Mouse (Mus musculus) 3134 (cell line): Measurements from ENCODE around the gene Themis2.
"Not testable (repeated sequence)": the region's sequence is repeated elsewhere in the genome, so short reads cannot be mapped to it uniquely, and the experiment has no call there.

ENCODE experiments used
- DNase-seq: peaks from one replicate; pipeline ENCODE4 v3.0.0-alpha.2; 2011; ENCODE audit warnings: low spot score; ENCODE audit not compliant: insufficient read length; ENCODE audit errors: extremely low read depth

Gene Themis2

GRCm38 (mm10) chr4:132801176-132802077 is 5.2 kb upstream of the Themis2 start:
- DNase-seq: no peak

GRCm38 (mm10) chr4:132799845-132800244 is 3.7 kb upstream of the Themis2 start:
- no peak for DNase-seq

GRCm38 (mm10) chr4:132798666-132799065 is 2.5 kb upstream of the Themis2 start:
- not testable (repeated sequence) for DNase-seq

GRCm38 (mm10) chr4:132798028-132798427 is 1.8 kb upstream of the Themis2 start:
- no peak for DNase-seq

GRCm38 (mm10) chr4:132797461-132797860 is 1.3 kb upstream of the Themis2 start:
- no peak for DNase-seq

GRCm38 (mm10) chr4:132795171-132795570 is 1.0 kb downstream of the Themis2 start:
- DNase-seq: no peak

- DNase-seq: no peak
Observed at GRCm38 (mm10) chr4:132794760-132795159, 1.4 kb downstream of the Themis2 start.

GRCm38 (mm10) chr4:132794028-132794427 is 2.2 kb downstream of the Themis2 start:
- DNase-seq: no peak

- not testable (repeated sequence) for DNase-seq
Observed at GRCm38 (mm10) chr4:132793322-132794004, 2.7 kb downstream of the Themis2 start.

GRCm38 (mm10) chr4:132789731-132790130 is 6.5 kb downstream of the Themis2 start:
- no peak for DNase-seq

- no peak for DNase-seq
Observed at GRCm38 (mm10) chr4:132785228-132785627, 11.0 kb downstream of the Themis2 start.

- no peak for DNase-seq
Observed at GRCm38 (mm10) chr4:132783732-132784131, 12.5 kb downstream of the Themis2 start.

- no peak for DNase-seq
Observed at GRCm38 (mm10) chr4:132780288-132780687, 15.9 kb downstream of the Themis2 start.

GRCm38 (mm10) chr4:132778562-132779201 is 17.5 kb downstream of the Themis2 start:
- no peak for DNase-seq

GRCm38 (mm10) chr4:132776764-132777163 is 19.4 kb downstream of the Themis2 start:
- DNase-seq: no peak

GRCm38 (mm10) chr4:132774905-132775304 is 21.3 kb downstream of the Themis2 start:
- no peak for DNase-seq

GRCm38 (mm10) chr4:132771776-132772175 is 24.4 kb downstream of the Themis2 start:
- no peak for DNase-seq

GRCm38 (mm10) chr4:132767914-132768876 is 28.0 kb downstream of the Themis2 start, which contains the start of gene Rpa2:
Rpa2 (plus strand) TSS chr4:132768332.
- peak; percentile 88 for DNase-seq

- DNase-seq: not testable (repeated sequence)
Observed at GRCm38 (mm10) chr4:132763125-132763524, 33.1 kb downstream of the Themis2 start.

GRCm38 (mm10) chr4:132762602-132763001 is 33.6 kb downstream of the Themis2 start:
- DNase-seq: no peak
